Mouse (Mus musculus) retina, postnatal 7 days (tissue): ENCODE results near the gene Gm10974.

Experiments
- DNase-seq: peaks from one replicate; pipeline ENCODE4 v3.0.0-alpha.2; 2012; ENCODE audit warnings: low read depth, low spot score

Gene Gm10974

GRCm38 (mm10) chr7:66365904-66366303 lies at the start of gene Gm10974:
Gm10974 (plus strand) TSS chr7:66365905.
- DNase-seq, result no peak

GRCm38 (mm10) chr7:66318147-66318546 lies 47.6 kb upstream of the Gm10974 start:
- DNase-seq, result no peak

GRCm38 (mm10) chr7:66320996-66321395 lies 44.7 kb upstream of the Gm10974 start:
- DNase-seq, result no peak

- DNase-seq, result no peak
These were observed 42.3 kb upstream of the Gm10974 start for GRCm38 (mm10) chr7:66323252-66324015.

GRCm38 (mm10) chr7:66325419-66326053 lies 40.2 kb upstream of the Gm10974 start:
- no peak for DNase-seq

GRCm38 (mm10) chr7:66327516-66327915 lies 38.2 kb upstream of the Gm10974 start:
- no peak for DNase-seq

DNA sequence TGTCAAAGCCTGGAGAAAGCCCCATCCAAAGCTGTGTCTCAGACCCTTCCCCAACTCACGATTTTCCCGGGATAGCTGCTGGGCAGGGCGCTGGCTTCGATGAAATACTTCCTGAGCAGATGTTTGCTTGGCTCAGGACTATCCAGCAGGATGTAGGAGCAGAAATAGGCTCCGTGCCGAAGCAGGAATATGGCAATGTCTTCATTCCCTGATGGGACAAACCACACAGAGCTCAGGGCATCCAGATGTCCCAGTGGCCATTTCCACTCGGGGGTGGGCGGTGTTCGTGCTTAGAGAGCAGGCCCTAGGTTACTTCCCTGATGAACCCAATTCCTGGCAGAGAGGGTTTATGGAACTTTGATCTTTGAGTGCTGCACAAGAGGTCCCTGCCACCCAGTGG lies 35.1 kb upstream of the Gm10974 start:
- DNase-seq, result no peak

- DNase-seq, result no peak
These were observed 33.4 kb upstream of the Gm10974 start for GRCm38 (mm10) chr7:66332340-66332739.

GRCm38 (mm10) chr7:66333906-66334500 lies 31.7 kb upstream of the Gm10974 start:
- no peak for DNase-seq

- no peak for DNase-seq
These were observed 28.8 kb upstream of the Gm10974 start for GRCm38 (mm10) chr7:66336955-66337354.

DNA sequence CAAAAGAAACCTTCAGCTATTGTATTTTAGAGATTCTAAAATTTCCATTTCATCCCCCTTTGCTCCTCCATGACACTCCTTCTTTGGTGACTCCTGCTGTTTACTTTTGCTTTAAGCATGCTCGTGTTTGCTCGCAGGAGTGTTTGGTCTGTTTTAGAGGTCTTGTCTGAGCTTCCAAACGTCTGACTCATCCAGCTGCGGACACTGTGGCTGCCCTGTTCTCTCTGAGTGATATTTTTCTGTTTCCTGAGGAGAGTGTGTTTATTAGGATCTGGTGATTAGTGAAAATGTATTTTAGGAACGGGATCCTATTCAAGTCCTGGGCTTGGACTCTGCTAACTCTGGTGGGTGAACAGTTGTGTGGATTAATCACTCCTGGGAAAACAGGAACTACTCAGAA lies 26.1 kb upstream of the Gm10974 start:
- DNase-seq, result no peak

DNA sequence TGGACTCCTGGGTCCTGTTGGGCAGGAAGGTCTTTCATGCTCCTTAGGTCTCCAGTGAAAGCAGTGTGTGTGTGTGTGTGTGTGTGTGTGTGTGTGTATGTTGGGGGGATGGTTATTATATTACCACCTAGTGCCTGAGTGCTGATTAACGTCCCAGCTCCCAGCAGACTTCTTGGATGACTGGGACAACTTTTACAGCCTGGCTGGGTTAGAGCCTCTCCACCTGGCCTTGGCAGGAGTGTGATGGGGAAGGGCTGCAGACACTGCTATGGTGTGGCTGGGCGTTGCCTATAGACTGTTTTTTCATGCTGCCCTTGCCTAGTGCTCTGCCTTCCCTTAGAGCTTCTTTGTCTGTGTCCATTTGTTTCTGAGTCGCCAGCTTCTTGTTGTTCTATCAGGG lies 25.7 kb upstream of the Gm10974 start:
- no peak for DNase-seq

- DNase-seq, result no peak
These were observed 23.4 kb upstream of the Gm10974 start for GRCm38 (mm10) chr7:66342323-66342722.

GRCm38 (mm10) chr7:66342831-66343230 lies 22.9 kb upstream of the Gm10974 start:
- DNase-seq, result no peak

DNA sequence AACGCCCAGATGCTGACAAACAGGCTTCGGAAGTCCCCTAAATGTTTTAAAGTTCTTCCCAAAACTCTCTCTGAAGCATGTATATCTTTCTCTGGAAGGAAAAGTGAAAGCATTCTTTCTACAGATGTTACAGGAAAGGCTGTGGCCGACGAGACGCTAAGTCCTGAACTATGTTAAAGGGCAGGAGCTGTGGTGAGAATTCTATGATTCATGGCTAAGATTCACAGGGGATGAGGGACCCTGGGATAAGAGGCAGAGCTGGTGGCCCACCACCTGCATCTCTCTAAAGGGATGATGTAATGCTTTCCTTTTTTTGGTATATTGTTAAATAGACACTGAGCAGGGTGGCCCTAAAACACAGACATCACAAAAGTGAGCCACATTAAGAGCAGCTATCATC lies 22.4 kb upstream of the Gm10974 start:
- no peak for DNase-seq

DNA sequence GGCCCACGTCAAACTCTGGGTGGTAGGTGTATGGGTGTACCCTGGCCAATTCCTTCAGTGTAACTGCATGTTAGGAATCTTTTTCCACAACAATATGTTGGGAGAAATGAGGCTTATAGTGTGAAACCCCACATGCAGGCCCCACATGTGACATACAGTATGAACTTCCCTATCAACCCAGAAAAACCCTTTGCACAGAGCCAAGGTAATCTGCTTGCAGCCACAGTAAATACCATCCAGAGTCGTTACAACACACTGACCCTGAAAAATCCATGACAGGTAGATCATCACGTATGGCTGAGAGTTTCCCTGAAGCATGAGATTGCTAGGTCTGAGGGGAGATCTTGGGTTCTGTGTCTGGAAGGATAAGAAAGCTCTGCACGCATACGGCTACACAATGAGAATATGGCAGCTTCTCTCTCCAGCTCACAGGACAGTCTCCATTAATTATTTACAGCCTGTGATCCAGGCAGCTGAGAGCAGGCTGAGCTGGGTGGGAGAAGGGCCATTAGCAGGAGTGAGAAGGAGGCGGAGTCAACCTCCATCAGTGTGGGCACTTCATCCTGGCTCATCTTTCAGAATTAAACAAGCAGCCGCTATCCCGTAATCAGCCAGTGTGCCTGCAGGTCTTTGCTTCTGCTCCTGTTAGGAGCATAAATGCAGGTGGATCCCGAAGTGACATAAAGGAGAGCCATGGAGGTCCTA lies 18.6 kb upstream of the Gm10974 start:
- DNase-seq, result no peak

- no peak for DNase-seq
These were observed 17.1 kb upstream of the Gm10974 start for GRCm38 (mm10) chr7:66348588-66348987.

GRCm38 (mm10) chr7:66349670-66350069 lies 16.0 kb upstream of the Gm10974 start:
- DNase-seq, result no peak

GRCm38 (mm10) chr7:66351074-66351473 lies 14.6 kb upstream of the Gm10974 start:
- no peak for DNase-seq

DNA sequence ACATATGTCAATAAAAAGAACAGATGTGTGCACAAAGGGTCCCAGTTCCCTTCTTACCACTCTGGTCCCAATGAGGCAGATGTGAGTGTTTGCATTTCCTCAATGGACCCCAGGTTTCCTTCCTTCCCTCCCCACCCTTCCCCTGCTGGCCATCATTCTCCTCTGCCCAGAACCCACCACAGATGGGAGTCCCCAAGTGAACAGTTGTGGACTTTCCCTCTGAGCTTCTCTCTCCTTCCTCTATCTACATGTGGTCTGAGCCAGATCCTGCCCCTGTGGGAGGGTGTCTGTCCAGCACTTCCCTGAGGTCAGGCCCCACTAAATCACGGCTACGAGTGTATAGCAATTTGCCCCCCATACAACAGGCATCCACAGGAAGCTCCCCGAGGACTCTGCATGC lies 10.8 kb upstream of the Gm10974 start:
- no peak for DNase-seq

- no peak for DNase-seq
These were observed 9.7 kb upstream of the Gm10974 start for GRCm38 (mm10) chr7:66355791-66356522.

DNA sequence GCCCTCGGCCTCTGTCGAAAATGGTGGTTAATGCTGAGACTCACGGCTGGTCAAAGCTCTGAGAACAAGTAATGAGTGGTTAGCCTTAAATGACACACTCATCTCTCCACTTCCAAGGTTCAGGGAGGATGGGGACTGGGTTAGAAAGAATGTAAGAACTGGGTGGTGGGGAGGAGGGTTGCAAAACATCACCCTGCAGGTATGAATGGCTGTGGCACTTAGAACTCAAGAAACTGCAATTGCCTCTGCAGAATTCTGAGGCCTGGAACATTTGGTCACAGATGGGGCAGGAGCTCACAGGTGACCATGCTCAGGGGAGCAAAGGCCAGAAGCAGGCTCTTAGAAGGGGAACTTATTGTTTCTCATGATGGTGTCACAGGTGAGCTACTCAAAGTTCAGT lies 7.2 kb upstream of the Gm10974 start:
- no peak for DNase-seq
